Mouse (Mus musculus) lung, embryonic 16.5 days (tissue): ENCODE data around the gene Nfam1. TPM values are rescaled to one million over a fixed set of nuclear protein-coding genes. Genes with fewer than 3 reads are reported as not detected.

Source experiments
- ATAC-seq: fragments of 200-750 bp; cut with Nextera tagmentation; 2 replicates; pipeline ENCODE4 v1.8.0; 2017; ENCODE audit warnings: low read depth, mild to moderate bottlenecking, moderate library complexity
- H3K27ac ChIP-seq: fragments of 300-500 bp; sonication (generic); 2 replicates; pipeline ENCODE4 v1.5.1; 2014; ENCODE audit warnings: mild to moderate bottlenecking, control low read depth, low read length
- H3K27me3 ChIP-seq: fragments of 300-500 bp; sonication (generic); 2 replicates; pipeline ENCODE4 v1.6.1; 2014; ENCODE audit warnings: low read depth, low read length, mixed read lengths; ENCODE audit not compliant: control insufficient read depth, insufficient read depth
- H3K36me3 ChIP-seq: fragments of 300-500 bp; sonication (generic); 2 replicates; pipeline ENCODE4 v1.6.1; 2014; ENCODE audit warnings: low read length; ENCODE audit not compliant: control insufficient read depth, insufficient read depth
- H3K4me1 ChIP-seq: fragments of 300-500 bp; sonication (generic); replicated peaks from 2 replicates; pipeline ENCODE4 v1.6.1; 2014; ENCODE audit warnings: low read length, mixed read lengths; ENCODE audit not compliant: control insufficient read depth, insufficient read depth
- H3K4me2 ChIP-seq: fragments of 300-500 bp; sonication (generic); 2 replicates; pipeline ENCODE4 v1.6.1; 2014; ENCODE audit warnings: low read depth, low read length, control low read depth
- H3K4me3 ChIP-seq: fragments of 300-500 bp; sonication (generic); 2 replicates; pipeline ENCODE4 v1.5.1; 2014; ENCODE audit warnings: mild to moderate bottlenecking, low read length, control low read depth
- H3K9ac ChIP-seq: fragments of 300-500 bp; sonication (generic); 2 replicates; pipeline ENCODE4 v1.6.1; 2014; ENCODE audit warnings: low read length, control low read depth
- H3K9me3 ChIP-seq: fragments of 300-500 bp; sonication (generic); 2 replicates; pipeline ENCODE4 v1.6.1; 2016; ENCODE audit warnings: low read length; ENCODE audit not compliant: control insufficient read depth
- WGBS: fragments of 180-500 bp; shearing (Covaris S2); extraction: QIAGEN DNeasy Blood & Tissue Kit; methylation state at CpG from one replicate; pipeline ENCODE4 v1.1.7; 2014; 5-methylcytosine and 5-hydroxymethylcytosine counted together
- microRNA-seq: library from miRNA; unstranded; fragments of <30 nt; microRNA quantifications from one replicate; pipeline ENCODE4, GENCODE M21; 2016
- polyA plus RNA-seq: library from polyadenylated mRNA; unstranded; fragments of >200 nt; fragmentation: Nextera tagmentation; extraction: Ambion mirVana; gene quantifications from 2 replicates; pipeline ENCODE4 v1.2.1, GENCODE M21; 2015

Gene Nfam1
- polyA plus RNA-seq, 1 experiment from 2014 or later = 4.3 TPM

GRCm38 (mm10) chr15:82950246-82950645 lies 82.9 kb downstream of the Nfam1 start:
- WGBS = 66% methylated on average over 8 of the region's 8 CpGs
- Histone ChIP-seq H3K9ac (no peak overlapping the region), H3K9me3 (no peaks in the 10 kb centered on the region), H3K4me3 (no peak overlapping the region), H3K4me2 (no peak overlapping the region), H3K27ac (no peak overlapping the region), H3K27me3 (peaks cover 7% of the 10 kb centered on the region), H3K36me3 (no peaks in the 10 kb centered on the region), H3K4me1 (peaks cover 2% of the 10 kb centered on the region; the same call in 1 of the 2 replicates)
- ATAC-seq = no peak

DNA sequence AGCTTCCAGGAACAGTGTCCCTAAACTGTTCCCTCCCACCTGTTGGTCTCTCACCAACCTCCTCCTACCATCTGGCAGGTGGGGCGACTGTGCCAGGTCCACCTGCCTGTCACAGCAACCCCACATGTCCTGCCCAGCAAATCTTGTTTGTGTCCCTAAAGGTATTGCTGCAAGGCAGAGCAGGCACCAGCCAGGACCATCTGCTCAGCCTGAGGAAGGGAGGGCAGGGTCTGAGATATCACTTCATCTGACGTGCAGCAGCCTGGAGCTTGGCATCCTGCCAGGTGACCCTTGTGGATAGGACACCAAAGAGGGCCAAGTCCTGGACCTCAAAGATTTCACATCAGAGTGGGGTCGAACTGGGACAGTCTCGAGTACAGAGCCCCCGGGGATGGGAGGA lies 85.7 kb downstream of the Nfam1 start:
- H3K36me3 ChIP-seq = no peaks in the 10 kb centered on the region
- H3K9me3 ChIP-seq = no peaks in the 10 kb centered on the region
- ATAC-seq = no peak
- no peak overlapping the region for H3K27ac ChIP-seq
- H3K4me1 ChIP-seq = peaks cover 6% of the 10 kb centered on the region; the same call in 1 of the 2 replicates
- H3K4me2 ChIP-seq = no peak overlapping the region
- 49% methylated on average over 5 of the region's 5 CpGs for WGBS
- H3K9ac ChIP-seq = no peak overlapping the region
- H3K27me3 ChIP-seq = peaks cover 2% of the 10 kb centered on the region
- no peak overlapping the region for H3K4me3 ChIP-seq

DNA sequence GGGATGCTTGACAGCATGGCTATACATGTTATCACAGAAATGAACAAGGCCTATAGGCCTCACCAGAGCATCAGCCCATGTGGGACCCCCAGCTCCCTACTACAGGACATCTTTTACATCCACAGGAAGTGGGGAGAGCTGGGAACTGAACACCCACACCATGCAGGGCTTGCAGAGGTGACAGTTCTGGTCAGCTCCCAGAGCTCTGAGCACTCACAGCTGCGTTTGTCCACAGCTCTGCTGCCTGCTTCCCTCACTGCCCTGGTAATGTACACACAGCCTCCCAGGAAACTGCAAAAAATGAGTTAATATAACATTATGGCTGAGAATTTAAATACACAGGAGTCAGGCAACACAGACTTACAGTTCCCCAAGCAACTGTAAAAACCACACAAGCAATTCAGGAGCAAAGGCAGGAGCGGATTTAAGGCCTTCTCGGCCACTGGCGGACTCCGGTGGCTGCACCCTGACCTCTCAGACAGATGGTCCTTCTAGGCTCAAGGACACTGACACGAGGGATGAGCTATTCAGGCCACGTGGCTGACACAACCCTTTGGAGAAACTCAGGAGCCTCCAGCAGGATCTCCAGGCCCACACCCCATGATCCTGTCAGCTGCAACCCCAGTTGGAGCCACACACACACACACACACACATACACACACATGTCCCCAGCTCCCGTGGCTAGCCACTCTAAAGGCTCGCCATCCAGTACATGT lies 88.5 kb downstream of the Nfam1 start:
- peaks cover 17% of the 10 kb centered on the region; the same call in 1 of the 2 replicates for H3K4me1 ChIP-seq
- no peak overlapping the region for H3K4me2 ChIP-seq
- H3K36me3 ChIP-seq = no peaks in the 10 kb centered on the region
- no peak overlapping the region for H3K9ac ChIP-seq
- H3K4me3 ChIP-seq = no peak overlapping the region
- WGBS = 54% methylated on average over 9 of the region's 9 CpGs
- H3K9me3 ChIP-seq = no peaks in the 10 kb centered on the region
- no peak overlapping the region for H3K27ac ChIP-seq
- ATAC-seq = no peak
- H3K27me3 ChIP-seq = no peaks in the 10 kb centered on the region; the same call in 1 of the 2 replicates

Small RNA genes lying within 50 kb of the gene (microRNA-seq; reads per million reads assigned to microRNA genes)
- 13.2 reads per million, percentile 28 among the genes with 10 or more reads in this experiment for gene Mir3080

Other genes with a start within 250 kb of the Nfam1 start
- 0.31 and 1.4 TPM in 2 replicates for gene Cyp2d26, start 239.0 kb downstream of the Nfam1 start, polyA plus RNA-seq
- 7.2 and 7.3 TPM in 2 replicates for gene Tcf20, start 45.4 kb downstream of the Nfam1 start, polyA plus RNA-seq
- 69.4 and 70.8 TPM in 2 replicates for gene Serhl, start 56.2 kb upstream of the Nfam1 start, polyA plus RNA-seq
- 62.9 and 66.2 TPM in 2 replicates for gene Rrp7a, start 89.5 kb upstream of the Nfam1 start, polyA plus RNA-seq
- gene Poldip3, start 116.1 kb upstream of the Nfam1 start, polyA plus RNA-seq = 137 TPM in 2 replicates
- gene Cyb5r3, start 139.3 kb upstream of the Nfam1 start, polyA plus RNA-seq = 184 and 192 TPM in 2 replicates
- 2.3 and 3.0 TPM in 2 replicates for gene A4galt, start 218.5 kb upstream of the Nfam1 start, polyA plus RNA-seq